Mouse (Mus musculus) hematopoietic stem cell, adult 5-6 weeks (primary cell): Measurements from ENCODE around the gene Adcy4. TPM values are rescaled to one million over a fixed set of nuclear protein-coding genes. Genes with fewer than 3 reads are reported as not detected.
A peak's percentile ranks its signal among the peaks of the same experiment; 100 is the strongest.
"Not testable (repeated sequence)": the region's sequence is repeated elsewhere in the genome, so short reads cannot be mapped to it uniquely, and the experiment has no call there.

Source experiments
- ATAC-seq, 2 experiments: fragments of 125-278 bp in 1 of 2; replicated peaks in 1 of 2; 2 replicates each; pipeline ENCODE4 v1.8.0; 2016 to 2017; ENCODE audit warnings: inconsistent platforms in 2 of 2, mild to moderate bottlenecking in 2 of 2, moderate number of reproducible peaks in 2 of 2, low read depth in 1 of 2, moderate TSS enrichment in 1 of 2; ENCODE audit not compliant: low FRiP score in 2 of 2, poor library complexity in 2 of 2, severe bottlenecking in 2 of 2, insufficient read depth in 1 of 2, low TSS enrichment in 1 of 2
- total RNA-seq: library from RNA; stranded (forward); fragments of 172-1452, 232-1000 nt; gene quantifications from 2 replicates; pipeline ENCODE4 v1.2.3, GENCODE M21; 2017

Adcy4 gene
- total RNA-seq, 1 experiment from 2014 or later: 1.0 TPM

- ATAC-seq: peak; percentile 25 to 49; a peak in 3 of 4 replicates
These were observed 16.1 kb downstream of the Adcy4 start for GRCm38 (mm10) chr14:55767519-55768414.

DNA sequence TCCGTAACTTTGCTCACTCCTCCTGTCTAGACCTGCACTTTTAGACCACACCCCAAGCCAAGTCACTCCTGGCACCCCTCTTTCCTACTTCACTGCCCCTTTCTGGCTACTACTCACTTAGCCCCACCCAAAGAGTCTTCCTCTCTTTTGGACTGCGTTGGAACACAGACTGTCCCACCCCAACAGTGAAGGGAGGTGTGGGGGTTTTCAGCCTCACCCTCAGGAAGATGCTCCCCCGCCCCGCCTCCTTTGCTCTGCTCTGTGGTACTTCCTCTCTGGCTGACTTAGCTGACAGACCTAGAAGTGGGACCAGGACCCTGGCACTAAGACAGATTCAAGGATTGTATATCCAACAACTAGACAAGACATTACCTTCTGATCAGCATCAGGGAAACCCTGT lies 18.2 kb downstream of the Adcy4 start, which contains the start of gene Ltb4r1:
TSS of gene Ltb4r1 (plus strand) at position 267 of the 400 bp plus-strand sequence.
- ATAC-seq: peak in 1 of 2 experiments; percentile 19; a peak in 2 of 4 replicates

- no peak for ATAC-seq
These were observed 20.7 kb downstream of the Adcy4 start for GRCm38 (mm10) chr14:55763166-55763565.

- peak in 1 of 2 experiments; percentile 14; a peak in 1 of 4 replicates for ATAC-seq
These were observed 21.7 kb downstream of the Adcy4 start for GRCm38 (mm10) chr14:55762001-55762821.

- ATAC-seq: no peak
These were observed 22.7 kb downstream of the Adcy4 start, which contains the start of gene Ltb4r2 for GRCm38 (mm10) chr14:55761163-55761562. TSS of gene Ltb4r2 (plus strand) at chr14:55761428.

DNA sequence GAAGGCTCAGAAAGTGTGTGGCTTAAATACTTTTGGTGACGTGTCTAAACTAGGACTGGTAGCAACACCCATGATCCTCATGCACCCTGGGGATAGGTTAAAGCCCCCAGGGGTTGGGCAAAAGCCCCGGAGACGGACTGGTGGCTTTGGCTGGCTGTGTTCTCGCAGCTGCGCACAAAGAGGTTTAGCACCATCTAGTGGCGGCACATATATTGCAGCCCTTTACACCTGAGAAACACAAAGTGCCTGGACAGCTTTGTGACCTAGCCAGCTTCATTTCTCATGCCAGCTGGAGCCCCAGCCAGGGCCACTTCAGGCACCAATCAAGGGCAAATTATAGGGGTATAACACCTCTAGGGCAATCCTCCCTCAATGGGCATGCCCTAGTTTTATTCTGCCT lies 23.7 kb downstream of the Adcy4 start:
- not testable (repeated sequence) for ATAC-seq

- ATAC-seq: peak in 1 of 2 experiments; percentile 43; a peak in 1 of 4 replicates
These were observed 25.5 kb downstream of the Adcy4 start, which contains the start of gene Cideb for GRCm38 (mm10) chr14:55758363-55758784. TSS of gene Cideb (minus strand) at chr14:55758458.

- ATAC-seq: no peak
These were observed 26.3 kb downstream of the Adcy4 start for GRCm38 (mm10) chr14:55757566-55757965.

DNA sequence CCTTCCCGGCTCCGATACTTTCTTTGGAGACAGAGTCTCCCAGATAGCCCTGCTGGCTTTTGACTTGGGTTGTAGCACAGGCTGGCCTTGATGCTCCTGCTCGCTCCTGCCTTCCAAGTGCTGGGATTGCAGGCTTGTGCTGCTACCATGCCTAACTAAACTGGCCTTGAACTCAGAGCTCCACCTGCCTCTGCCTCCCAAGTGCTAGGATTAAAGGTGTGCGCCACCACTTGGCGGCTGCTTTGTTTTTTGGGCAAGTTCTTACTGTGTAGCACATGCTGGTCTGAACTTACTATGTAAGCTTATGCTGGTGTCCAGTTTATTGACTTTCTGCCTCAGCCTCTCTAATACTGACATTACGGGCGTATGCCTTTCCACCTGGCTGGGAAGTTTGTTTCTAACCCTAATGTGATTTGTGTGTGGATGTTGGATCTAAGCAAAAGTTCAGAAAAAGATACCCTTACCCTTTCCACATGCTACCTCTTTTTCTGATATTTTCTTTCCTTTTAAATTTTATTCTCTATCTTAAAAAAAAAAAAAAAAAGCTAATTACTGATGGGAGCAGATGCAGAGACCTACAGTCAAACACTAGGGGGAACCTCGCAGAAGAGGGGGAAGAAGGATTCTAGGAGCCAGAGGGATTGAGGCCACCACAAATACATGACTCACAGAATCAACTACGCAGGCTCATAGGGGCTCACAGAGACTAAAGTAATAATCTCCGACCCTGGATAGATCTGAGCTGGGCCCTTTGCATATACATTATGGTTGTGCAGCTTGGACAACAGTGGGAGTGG lies 36.6 kb downstream of the Adcy4 start:
- ATAC-seq: no peak

GRCm38 (mm10) chr14:55745861-55746237 lies 38.0 kb downstream of the Adcy4 start:
- no peak for ATAC-seq

DNA sequence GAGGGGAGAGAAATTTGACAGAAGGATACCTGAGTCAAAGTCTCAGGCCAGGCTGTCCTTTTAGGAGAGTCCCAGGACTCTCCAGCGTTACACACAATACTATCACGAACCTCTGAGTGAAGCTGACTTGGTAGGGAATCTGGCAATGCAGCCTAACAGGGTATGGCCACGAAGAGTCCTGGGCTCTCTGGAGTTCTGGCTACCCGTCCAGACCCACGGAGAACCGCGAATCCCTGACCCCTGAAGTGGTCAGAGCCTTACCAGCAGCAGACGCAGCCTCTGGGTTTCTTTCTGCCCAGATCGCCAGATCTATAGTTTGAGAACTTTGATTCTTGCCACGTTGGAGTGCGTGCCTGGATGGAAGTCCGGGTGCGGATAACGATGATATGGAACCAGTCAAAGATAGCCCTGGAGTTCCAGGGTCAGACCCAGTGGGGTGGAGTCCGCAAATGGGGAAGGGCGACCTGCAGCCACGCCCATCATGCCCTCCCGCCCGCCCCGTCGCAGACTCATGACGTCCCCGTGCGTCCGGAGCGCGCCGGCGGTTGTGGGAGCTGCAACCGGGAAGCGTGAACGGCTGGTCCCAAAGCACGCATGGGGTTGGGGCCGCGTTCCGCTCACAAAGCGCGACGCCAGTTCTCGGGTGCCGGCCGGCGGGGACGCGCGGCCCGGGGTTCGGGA lies 38.6 kb downstream of the Adcy4 start, which contains the start of the genes Dhrs1 and Nop9:
TSS of gene Dhrs1 (minus strand) at position 511 of the 681 bp plus-strand sequence.
TSS of gene Nop9 (plus strand) at position 514 of the 681 bp plus-strand sequence.
- peak; percentile 73 to 74 for ATAC-seq

- peak; percentile 82 to 87 for ATAC-seq
These were observed 40.2 kb downstream of the Adcy4 start for GRCm38 (mm10) chr14:55743711-55744110.

DNA sequence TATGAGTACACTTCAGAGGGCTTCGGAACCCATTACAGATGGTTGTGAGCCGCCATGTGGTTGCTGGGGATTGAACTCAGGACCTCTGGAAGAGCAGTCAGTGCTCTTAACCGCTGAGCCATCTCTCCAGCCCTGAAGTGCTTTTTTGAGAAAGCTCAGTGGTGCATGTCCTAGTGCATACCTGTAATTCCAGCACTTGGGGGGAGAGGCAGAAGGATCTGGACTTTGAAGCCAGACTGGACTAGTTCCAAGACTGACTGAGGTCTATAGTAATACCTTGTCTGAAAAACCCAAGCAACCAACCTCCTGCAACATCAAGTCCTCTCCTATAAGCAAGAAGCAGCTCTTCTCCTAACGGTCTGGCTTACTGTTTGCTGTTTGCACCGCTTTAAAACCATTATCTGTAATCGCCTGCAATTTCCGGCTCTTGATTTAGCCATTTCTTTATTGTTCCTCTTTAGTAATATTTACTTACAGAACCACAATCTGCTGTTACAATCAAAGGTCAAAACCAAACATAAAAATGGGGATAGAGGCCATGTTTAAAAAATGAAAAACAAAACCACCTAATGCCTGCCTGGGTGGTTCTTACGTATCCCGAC lies 46.7 kb downstream of the Adcy4 start:
- peak in 1 of 2 experiments; percentile 47; a peak in 2 of 4 replicates for ATAC-seq

DNA sequence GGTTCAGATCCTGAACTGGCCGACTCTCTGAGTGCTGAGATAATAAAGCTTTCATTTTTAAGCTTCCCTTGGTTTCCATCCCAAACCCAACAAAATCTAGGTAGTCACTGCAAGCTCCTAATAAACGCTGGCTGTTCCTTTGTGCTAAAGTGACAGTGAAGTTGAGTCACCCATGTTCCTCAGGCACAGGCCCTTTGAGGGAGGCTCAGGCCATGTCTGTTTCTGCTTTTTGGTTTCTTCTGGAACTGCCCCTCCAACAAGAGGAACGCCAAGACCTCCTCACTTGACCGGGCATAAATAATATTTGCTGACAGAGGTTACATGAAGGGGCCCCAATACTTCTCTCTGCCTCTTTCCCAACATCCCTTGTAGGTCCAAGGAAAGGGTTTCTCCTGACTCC lies 48.1 kb downstream of the Adcy4 start:
- no peak for ATAC-seq

DNA sequence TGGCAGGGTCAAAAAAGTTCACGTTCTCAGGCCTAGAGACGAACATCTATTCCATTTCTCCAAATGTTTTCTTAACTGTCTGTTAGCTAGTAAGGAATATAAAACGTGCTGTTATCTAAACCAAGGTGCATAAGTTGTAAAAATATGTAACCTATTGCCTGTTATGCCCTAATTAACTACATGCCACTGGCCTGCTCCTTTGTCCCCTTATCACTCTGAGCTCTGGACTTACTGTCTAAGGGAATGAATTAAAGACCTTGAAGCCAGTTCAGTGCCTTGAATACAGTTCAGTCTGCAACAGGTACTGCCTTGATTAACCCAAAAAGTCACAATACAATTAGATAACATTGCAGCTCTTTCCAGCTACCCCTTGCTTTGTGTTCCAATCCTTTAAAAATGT lies 48.6 kb downstream of the Adcy4 start:
- no peak for ATAC-seq

DNA sequence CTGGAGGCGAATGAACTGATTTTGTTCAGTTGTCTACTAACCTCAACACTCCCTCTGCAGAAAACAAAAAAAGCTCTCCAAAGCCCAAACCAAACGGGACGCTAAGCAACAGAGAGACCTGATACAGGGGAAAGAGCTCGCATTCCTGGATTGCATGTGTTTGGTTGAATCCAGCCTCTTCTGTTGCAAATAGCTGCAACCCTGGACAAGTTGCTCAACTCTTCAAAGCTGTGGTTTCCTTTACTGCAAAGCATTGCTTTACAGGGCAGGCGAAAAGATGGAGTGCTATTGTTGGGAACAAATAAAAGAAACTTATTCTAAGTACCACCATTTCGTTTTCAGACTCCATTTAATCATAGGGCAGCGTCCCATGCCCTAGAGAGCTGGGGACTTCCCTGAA lies 49.0 kb downstream of the Adcy4 start:
- ATAC-seq: no peak; a peak in 1 of 4 replicates
